In the genomic region with DNA sequence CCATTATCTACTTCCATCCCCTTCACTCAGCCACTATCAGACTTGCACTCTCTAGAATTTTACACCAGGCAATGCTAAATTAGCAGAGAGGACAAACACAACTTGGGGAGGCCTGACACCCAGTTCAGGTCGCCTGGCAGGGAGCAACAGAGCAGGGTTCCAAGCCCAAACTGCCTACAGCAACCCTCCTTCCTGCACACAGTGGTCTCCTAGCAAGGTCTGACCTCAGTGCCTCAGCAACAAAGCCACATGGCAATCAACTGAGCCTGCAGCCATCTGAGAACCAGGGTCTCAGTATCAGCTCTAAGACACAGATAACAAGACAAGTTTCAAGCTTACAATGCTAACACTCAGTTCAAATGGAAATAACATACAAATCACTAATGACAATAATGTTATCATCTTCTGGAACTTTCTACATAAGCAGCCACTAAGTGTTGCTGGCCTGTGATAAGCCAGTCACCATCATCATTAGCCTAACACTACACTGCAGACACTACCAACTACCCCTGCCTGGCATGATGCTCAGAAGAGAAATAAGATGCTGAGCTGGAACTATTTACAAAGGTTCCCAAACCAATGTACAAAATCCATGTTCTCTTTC, we compare ENCODE assay signal across 1 mouse cellular context.
TF ChIP-seq lines count a peak whose summit lies in the region.

No protein-coding gene starts in this region.

TF ChIP-seq in MEL, 35 proteins besides CTCF, POLR2A, EP300 and RAD21 (continued from another document):
- TF ChIP-seq USF2 (IDR thresholded peaks at IDR 0.05; ENCODE audit: borderline replicate concordance in 1 of 2, insufficient read depth in 1 of 2, low read depth in 1 of 2, low read length in 2 of 2) (no peak), POLR2AphosphoS2 (IDR thresholded peaks at IDR 0.05; ENCODE audit: low read length) (no peak), E2F4 (IDR thresholded peaks at IDR 0.05; ENCODE audit: borderline replicate concordance, low read depth, low read length) (no peak), JUND (IDR thresholded peaks at IDR 0.05; ENCODE audit: low read depth, low read length) (no peak), CHD1 (IDR thresholded peaks at IDR 0.05; ENCODE audit: low read depth, low read length) (no peak), SMC3 (IDR thresholded peaks at IDR 0.05; ENCODE audit: low read depth, low read length) (no peak), ZNF384 (IDR thresholded peaks at IDR 0.05; ENCODE audit: low read depth, low read length) (no peak), HCFC1 (IDR thresholded peaks at IDR 0.05; ENCODE audit: low read depth, low read length) (no peak), GABPA (IDR thresholded peaks at IDR 0.05; ENCODE audit: low read depth, low read length) (no peak), RCOR1 (IDR thresholded peaks at IDR 0.05; ENCODE audit: low read depth, low read length) (peak; percentile 42; the same call in 1 of the 2 replicates), ZC3H11A (IDR thresholded peaks at IDR 0.05; ENCODE audit: low read depth, low read length) (no peak), GATA1 (IDR thresholded peaks at IDR 0.05; ENCODE audit: low read depth, low read length) (peak; percentile 40; the same call in 1 of the 2 replicates), ZKSCAN1 (IDR thresholded peaks at IDR 0.05; ENCODE audit: low read depth, low read length) (no peak), MAFK (IDR thresholded peaks at IDR 0.05; ENCODE audit: borderline replicate concordance, low read depth, low read length) (no peak)
